Mouse (Mus musculus) right cerebral cortex, postnatal 10 days (tissue): Measurements from ENCODE around the gene Ccl6.
A peak's percentile ranks its signal among the peaks of the same experiment; 100 is the strongest.

Experiments used
- DNase-seq, 2 experiments: peaks; one replicate each; pipeline ENCODE4 v3.0.0; 2021; ENCODE audit warnings: low spot score in 2 of 2

The Ccl6 gene

GRCm38 (mm10) chr11:83592853-83593252, at the start of gene Ccl6:
Ccl6 (minus strand) TSS chr11:83593087.
- no peak for DNase-seq

- DNase-seq, result no peak
These were observed 48.3 kb upstream of the Ccl6 start for GRCm38 (mm10) chr11:83641216-83641615.

- DNase-seq, result no peak
These were observed 47.3 kb upstream of the Ccl6 start for GRCm38 (mm10) chr11:83640141-83640540.

GRCm38 (mm10) chr11:83639533-83639932, 46.6 kb upstream of the Ccl6 start:
- no peak for DNase-seq

GRCm38 (mm10) chr11:83638934-83639333, 46.0 kb upstream of the Ccl6 start:
- DNase-seq, result no peak

- no peak for DNase-seq
These were observed 43.9 kb upstream of the Ccl6 start for GRCm38 (mm10) chr11:83636742-83637235.

- no peak for DNase-seq
These were observed 42.0 kb upstream of the Ccl6 start for GRCm38 (mm10) chr11:83634898-83635297.

GRCm38 (mm10) chr11:83634425-83634824, 41.5 kb upstream of the Ccl6 start:
- peak; percentile 31 to 46 for DNase-seq

- DNase-seq, result no peak
These were observed 39.9 kb upstream of the Ccl6 start for GRCm38 (mm10) chr11:83632744-83633143.

- no peak for DNase-seq
These were observed 38.2 kb upstream of the Ccl6 start for GRCm38 (mm10) chr11:83631065-83631464.

- no peak for DNase-seq
These were observed 37.7 kb upstream of the Ccl6 start for GRCm38 (mm10) chr11:83630630-83631029.

- DNase-seq, result no peak
These were observed 35.9 kb upstream of the Ccl6 start for GRCm38 (mm10) chr11:83628808-83629207.

GRCm38 (mm10) chr11:83623586-83623985, 30.7 kb upstream of the Ccl6 start:
- DNase-seq, result no peak

GRCm38 (mm10) chr11:83619037-83619436, 26.1 kb upstream of the Ccl6 start:
- DNase-seq, result no peak

GRCm38 (mm10) chr11:83618238-83618637, 25.4 kb upstream of the Ccl6 start:
- no peak for DNase-seq

- no peak for DNase-seq
These were observed 23.7 kb upstream of the Ccl6 start for GRCm38 (mm10) chr11:83616586-83616985.

- no peak for DNase-seq
These were observed 18.0 kb upstream of the Ccl6 start for GRCm38 (mm10) chr11:83610900-83611299.

GRCm38 (mm10) chr11:83606396-83606795, 13.5 kb upstream of the Ccl6 start:
- DNase-seq, result no peak

GRCm38 (mm10) chr11:83605535-83605934, 12.6 kb upstream of the Ccl6 start:
- DNase-seq, result no peak

- DNase-seq, result no peak
These were observed 11.8 kb upstream of the Ccl6 start for GRCm38 (mm10) chr11:83604698-83605097.

- no peak for DNase-seq
These were observed 10.5 kb upstream of the Ccl6 start for GRCm38 (mm10) chr11:83603399-83603798.

- no peak for DNase-seq
These were observed 7.7 kb upstream of the Ccl6 start for GRCm38 (mm10) chr11:83600576-83600975.

- no peak for DNase-seq
These were observed 6.1 kb upstream of the Ccl6 start for GRCm38 (mm10) chr11:83598991-83599390.

GRCm38 (mm10) chr11:83598207-83598837, 5.4 kb upstream of the Ccl6 start:
- DNase-seq, result no peak
